Mouse (Mus musculus) CH12.LX (cell line): ENCODE data around the gene Gm20388. TPM values are rescaled to one million over a fixed set of nuclear protein-coding genes. Genes with fewer than 3 reads are reported as not detected.

Experiments used
- DNase-seq: peaks from one replicate; pipeline ENCODE4 v3.0.0-alpha.2; 2013; ENCODE audit errors: extremely low read depth
- H3K27ac ChIP-seq: 2 replicates; pipeline ENCODE4 v1.5.1; 2012; ENCODE audit warnings: low read depth, mild to moderate bottlenecking, control low read depth, moderate library complexity; ENCODE audit not compliant: insufficient read depth
- H3K27me3 ChIP-seq: replicated peaks from 2 replicates; pipeline ENCODE3; 2012; ENCODE audit warnings: inconsistent platforms
- H3K36me3 ChIP-seq, 2 experiments: replicated peaks in 1 of 2; 2 replicates each; pipeline versions ENCODE3 to v1.6.1; 2012; ENCODE audit warnings: inconsistent platforms in 1 of 2, low read length in 1 of 2, mild to moderate bottlenecking in 1 of 2, mixed read lengths in 1 of 2, moderate library complexity in 1 of 2; ENCODE audit not compliant: control insufficient read depth in 1 of 2, insufficient read depth in 1 of 2
- H3K4me1 ChIP-seq, 2 experiments: 2 replicates each; pipeline ENCODE4 v1.6.1; 2012; ENCODE audit warnings: inconsistent platforms in 1 of 2, moderate library complexity in 1 of 2; ENCODE audit not compliant: insufficient read depth in 2 of 2, control insufficient read depth in 1 of 2
- H3K4me2 ChIP-seq: 2 replicates; pipeline ENCODE4 v1.6.1; 2012; ENCODE audit warnings: low read depth, mild to moderate bottlenecking, control low read depth; ENCODE audit not compliant: poor library complexity, insufficient read depth, severe bottlenecking
- H3K4me3 ChIP-seq, 3 experiments: fragments of 150-350 bp in 1 of 3; sonication (generic) in 1 of 3; replicated peaks in 1 of 3; 2 replicates each; pipeline versions ENCODE3 to v1.5.1; 2011 to 2012; ENCODE audit warnings: low read depth in 2 of 3, low read length in 2 of 3, mild to moderate bottlenecking in 2 of 3, moderate library complexity in 2 of 3, control low read depth in 1 of 3, improper control_type of control experiment in 1 of 3, inconsistent platforms in 1 of 3, mixed read lengths in 1 of 3; ENCODE audit not compliant: poor library complexity in 1 of 3
- H3K79me2 ChIP-seq: replicated peaks from 2 replicates; pipeline ENCODE4 v1.6.1; 2012; ENCODE audit warnings: mild to moderate bottlenecking, moderate library complexity; ENCODE audit not compliant: control insufficient read depth, poor library complexity, insufficient read depth, severe bottlenecking; ENCODE audit errors: extremely low read depth
- H3K9ac ChIP-seq: 2 replicates; pipeline ENCODE4 v1.6.1; 2012; ENCODE audit warnings: low read depth, mild to moderate bottlenecking, control low read depth, moderate library complexity; ENCODE audit not compliant: insufficient read depth
- H3K9me3 ChIP-seq: replicated peaks from 2 replicates; pipeline ENCODE3; 2012; ENCODE audit warnings: low read length, inconsistent platforms, mixed read lengths
- CTCF ChIP-seq, 2 experiments: IDR thresholded peaks in 1 of 2; conservative IDR thresholded peaks in 1 of 2; 2 replicates each; pipeline ENCODE4 v1.5.1; 2011 to 2012; ENCODE audit warnings: low read depth in 2 of 2, low read length in 2 of 2, improper control_type of control experiment in 1 of 2, inconsistent platforms in 1 of 2, mild to moderate bottlenecking in 1 of 2, moderate library complexity in 1 of 2
- E2F4 ChIP-seq: IDR thresholded peaks from 2 replicates; pipeline ENCODE4 v1.6.1; 2011; ENCODE audit warnings: low read depth, low read length, improper control_type of control experiment; ENCODE audit not compliant: insufficient replicate concordance
- ELF1 ChIP-seq: IDR thresholded peaks from 2 replicates; pipeline ENCODE4 v1.6.1; 2014; ENCODE audit warnings: low read depth, mild to moderate bottlenecking, inconsistent platforms, low read length, improper control_type of control experiment
- HCFC1 ChIP-seq: IDR thresholded peaks from 2 replicates; pipeline ENCODE4 v1.6.1; 2012; ENCODE audit warnings: low read depth, mild to moderate bottlenecking, inconsistent platforms, low read length, improper control_type of control experiment
- JUND ChIP-seq: conservative IDR thresholded peaks from 2 replicates; pipeline ENCODE4 v1.6.1; 2011; ENCODE audit warnings: low read depth, low read length, improper control_type of control experiment
- MAFK ChIP-seq: IDR thresholded peaks from 2 replicates; pipeline ENCODE4 v1.6.1; 2011; ENCODE audit warnings: low read length, improper control_type of control experiment; ENCODE audit not compliant: insufficient replicate concordance
- MAX ChIP-seq: IDR thresholded peaks from 2 replicates; pipeline ENCODE4 v1.6.1; 2011; ENCODE audit warnings: low read length, improper control_type of control experiment
- MEF2A ChIP-seq: IDR thresholded peaks from 2 replicates; pipeline ENCODE4 v1.6.1; 2014; ENCODE audit warnings: low read depth, mild to moderate bottlenecking, inconsistent platforms, low read length, improper control_type of control experiment, borderline replicate concordance
- MYC ChIP-seq: IDR thresholded peaks from 2 replicates; pipeline ENCODE4 v1.6.1; 2011; ENCODE audit warnings: low read depth, mild to moderate bottlenecking, improper control_type of control experiment, low read length
- NELFE ChIP-seq: IDR thresholded peaks from 2 replicates; pipeline ENCODE4 v1.6.1; 2011; ENCODE audit warnings: low read depth, low read length, improper control_type of control experiment
- NRF1 ChIP-seq: IDR thresholded peaks from 2 replicates; pipeline ENCODE4 v1.6.1; 2014; ENCODE audit warnings: low read depth, mild to moderate bottlenecking, inconsistent platforms, low read length, improper control_type of control experiment, moderate library complexity
- TCF12 ChIP-seq: IDR thresholded peaks from 2 replicates; pipeline ENCODE4 v1.6.1; 2014; ENCODE audit warnings: low read depth, mild to moderate bottlenecking, inconsistent platforms, low read length, improper control_type of control experiment
- UBTF ChIP-seq: IDR thresholded peaks from 2 replicates; pipeline ENCODE4 v1.6.1; 2012; ENCODE audit warnings: low read depth, mild to moderate bottlenecking, inconsistent platforms, low read length, improper control_type of control experiment, moderate library complexity
- dilution Hi-C: fragments of 300-500 bp; cut with MboI; formaldehyde crosslinking; loops from 2 replicates; pipeline ENCODE4 v1.14.3; 2020; ENCODE audit warnings: low sequenced_read_pairs; ENCODE audit not compliant: extremely low pct_unique_long_range_greater_than_20kb, extremely low pct_ligation_motif_present
- in situ Hi-C: fragments of 300-500 bp; cut with MboI; formaldehyde crosslinking; loops from 3 replicates; pipeline ENCODE4 v1.14.3; 2019; ENCODE audit warnings: low sequenced_read_pairs, low pct_ligation_motif_present, low pct_unique_long_range_greater_than_20kb, mixed read lengths
- polyA plus RNA-seq: library from polyadenylated mRNA; unstranded; fragments of >175 nt; gene quantifications from 2 replicates; pipeline ENCODE4 v1.2.1, GENCODE M21; 2012; ENCODE audit warnings: low read depth; ENCODE audit not compliant: insufficient read length
- total RNA-seq, 2 experiments: library from RNA; depleted of rRNA; stranded (reverse); fragments of 300-350 nt in 1 of 2; fragments of >200 nt in 1 of 2; gene quantifications; 2 replicates each; pipeline ENCODE4 v1.2.3; 2012 to 2014

Gm20388 gene
- total and polyA plus RNA-seq, 3 experiments = 14.8 to 26.3 (median 22.2) TPM

DNA sequence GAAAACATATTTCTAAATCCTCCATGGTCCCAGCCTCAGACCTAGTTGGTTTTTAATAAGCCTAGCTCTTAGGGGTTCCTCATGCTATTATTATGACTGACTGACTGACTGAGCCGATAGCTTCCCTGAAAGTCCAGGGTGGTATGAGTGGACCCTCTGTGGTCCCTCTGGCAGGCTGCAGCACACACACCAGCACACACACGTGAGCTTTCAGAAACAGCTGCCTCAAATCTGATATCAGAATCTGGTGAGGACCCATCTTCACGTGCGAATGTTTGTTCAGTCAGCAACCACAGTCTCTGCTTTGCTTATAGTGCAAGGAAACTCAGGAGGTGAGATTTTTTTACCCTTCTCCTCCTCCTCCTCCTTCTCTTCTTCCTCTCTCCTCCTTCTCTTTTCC lies 54.2 kb downstream of the Gm20388 start:
- H3K27ac ChIP-seq = no peak overlapping the region
- H3K36me3 ChIP-seq = no peaks in the 10 kb centered on the region
- in situ Hi-C loops = no loop called here
- H3K79me2 ChIP-seq = no peaks in the 10 kb centered on the region
- H3K4me1 ChIP-seq = no peaks in the 10 kb centered on the region
- TF ChIP-seq HCFC1 (no peak), MAX (no peak), NRF1 (no peak)
- TF ChIP-seq, all 38 proteins: peak for 0
- Histone ChIP-seq H3K9me3 (peaks cover 13% of the 10 kb centered on the region), H3K4me2 (no peak overlapping the region), H3K27me3 (no peaks in the 10 kb centered on the region), H3K9ac (no peak overlapping the region), H3K4me3 (no peak overlapping the region)
- no peak for DNase-seq
- dilution Hi-C loops = no loop called here

DNA sequence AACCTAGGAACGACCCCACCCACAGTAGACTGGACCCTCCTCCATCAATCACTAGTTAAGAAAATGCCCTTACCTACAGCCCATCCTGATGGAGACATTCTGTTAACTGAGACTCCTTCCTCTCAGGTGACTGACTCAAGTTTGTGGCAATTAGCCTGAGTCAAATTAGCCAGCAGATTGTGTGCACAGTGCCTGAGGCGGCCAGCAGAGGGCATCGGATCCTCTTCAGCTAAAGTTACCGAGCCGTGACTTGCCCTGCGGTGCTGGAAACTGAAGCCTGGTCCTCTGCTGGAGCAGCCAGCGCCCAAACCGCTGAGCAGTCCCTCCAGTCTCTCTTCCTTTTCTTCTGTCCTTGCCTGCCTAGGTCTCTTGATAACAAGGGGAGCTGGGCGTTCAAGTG lies 56.8 kb downstream of the Gm20388 start:
- no peak overlapping the region for H3K9ac ChIP-seq
- in situ Hi-C loops = no loop called here
- dilution Hi-C loops = no loop called here
- peaks cover 3% of the 10 kb centered on the region for H3K27me3 ChIP-seq
- no peak for DNase-seq
- TF ChIP-seq MAX (no peak), CTCF (conservative IDR thresholded peaks at IDR 0.05 in 1 of 2, IDR thresholded peaks at IDR 0.05 in 1 of 2; ENCODE audit: low read depth in 2 of 2, low read length in 2 of 2) (peak in 1 of 2 experiments; percentile 18; a peak in 1 of 4 replicates)
- no peaks in the 10 kb centered on the region for H3K79me2 ChIP-seq
- peaks cover 13% of the 10 kb centered on the region for H3K9me3 ChIP-seq
- no peak overlapping the region for H3K4me3 ChIP-seq
- H3K36me3 ChIP-seq = no peaks in the 10 kb centered on the region
- no peak overlapping the region for H3K27ac ChIP-seq
- no peaks in the 10 kb centered on the region for H3K4me1 ChIP-seq
- H3K4me2 ChIP-seq = no peak overlapping the region

DNA sequence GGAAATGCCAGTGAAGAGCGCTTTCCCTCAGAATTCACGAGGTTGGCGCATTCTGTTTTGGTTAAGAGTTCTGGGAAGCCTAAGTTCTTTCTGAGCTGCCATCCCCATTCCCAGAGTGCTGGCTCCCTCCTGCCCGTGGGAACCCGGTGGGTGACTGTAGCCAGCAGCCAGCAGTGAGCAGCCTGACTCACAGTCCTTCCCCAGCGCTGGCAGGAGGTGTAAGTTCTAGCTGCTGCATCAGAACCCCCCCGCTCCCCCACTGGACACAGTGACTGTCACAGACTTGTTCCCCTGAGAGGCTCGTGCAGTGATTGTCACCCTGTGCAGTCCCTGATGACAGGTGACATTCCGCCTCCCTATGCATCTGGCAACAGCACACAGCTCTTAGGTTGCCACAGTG lies 59.5 kb downstream of the Gm20388 start:
- TF ChIP-seq CTCF (conservative IDR thresholded peaks at IDR 0.05 in 1 of 2, IDR thresholded peaks at IDR 0.05 in 1 of 2; ENCODE audit: low read depth in 2 of 2, low read length in 2 of 2) = no peak
- TF ChIP-seq E2F4 = no peak
- TF ChIP-seq UBTF = no peak
- TF ChIP-seq MAX = no peak
- TF ChIP-seq ELF1 = no peak
- no peak for TF ChIP-seq NELFE
- no peak for TF ChIP-seq MEF2A
- TF ChIP-seq JUND = no peak
- no peak for TF ChIP-seq TCF12
- no peak for TF ChIP-seq MAFK
- TF ChIP-seq MYC = no peak
- Histone ChIP-seq H3K4me3 (no peak overlapping the region), H3K9ac (no peak overlapping the region), H3K4me2 (no peak overlapping the region), H3K4me1 (no peaks in the 10 kb centered on the region), H3K36me3 (no peaks in the 10 kb centered on the region), H3K27ac (no peak overlapping the region), H3K79me2 (no peaks in the 10 kb centered on the region), H3K9me3 (peaks cover 13% of the 10 kb centered on the region), H3K27me3 (peaks cover 5% of the 10 kb centered on the region)
- no peak for DNase-seq
- dilution Hi-C loops = no loop called here
- in situ Hi-C loops = no loop called here
